Mouse (Mus musculus) liver (tissue): Measurements from ENCODE around the gene March1.

Source experiments
- DNase-seq: peaks from one replicate; pipeline ENCODE4 v3.0.0-alpha.2; 2020; ENCODE audit warnings: mixed read lengths

Gene March1

GRCm38 (mm10) chr8:66022815-66023214, 405.1 kb downstream of the March1 start:
- no peak for DNase-seq

GRCm38 (mm10) chr8:66033651-66034050, 416.0 kb downstream of the March1 start:
- no peak for DNase-seq

GRCm38 (mm10) chr8:66034429-66034828, 416.7 kb downstream of the March1 start:
- DNase-seq: no peak

- no peak for DNase-seq
These were observed 476.5 kb downstream of the March1 start for GRCm38 (mm10) chr8:66094152-66094551.

- DNase-seq: no peak
These were observed 480.4 kb downstream of the March1 start for GRCm38 (mm10) chr8:66098148-66098547.

GRCm38 (mm10) chr8:66119294-66119693, 501.6 kb downstream of the March1 start:
- DNase-seq: no peak

GRCm38 (mm10) chr8:66159648-66160047, 541.9 kb downstream of the March1 start:
- no peak for DNase-seq

- no peak for DNase-seq
These were observed 549.1 kb downstream of the March1 start for GRCm38 (mm10) chr8:66166835-66167234.

GRCm38 (mm10) chr8:66167405-66168173, 549.9 kb downstream of the March1 start:
- DNase-seq: no peak

- no peak for DNase-seq
These were observed 561.6 kb downstream of the March1 start for GRCm38 (mm10) chr8:66179336-66179735.

- DNase-seq: no peak
These were observed 563.6 kb downstream of the March1 start for GRCm38 (mm10) chr8:66181265-66181664.

GRCm38 (mm10) chr8:66182257-66182656, 564.6 kb downstream of the March1 start:
- DNase-seq: no peak

- DNase-seq: no peak
These were observed 565.8 kb downstream of the March1 start for GRCm38 (mm10) chr8:66183454-66183853.

- no peak for DNase-seq
These were observed 567.5 kb downstream of the March1 start for GRCm38 (mm10) chr8:66185226-66185625.

- DNase-seq: no peak
These were observed 576.7 kb downstream of the March1 start for GRCm38 (mm10) chr8:66194416-66194815.

- no peak for DNase-seq
These were observed 582.5 kb downstream of the March1 start for GRCm38 (mm10) chr8:66200169-66200568.

GRCm38 (mm10) chr8:66203814-66204438, 586.2 kb downstream of the March1 start:
- no peak for DNase-seq

GRCm38 (mm10) chr8:66209553-66209952, 591.9 kb downstream of the March1 start:
- no peak for DNase-seq

GRCm38 (mm10) chr8:66210294-66210693, 592.6 kb downstream of the March1 start:
- no peak for DNase-seq

- no peak for DNase-seq
These were observed 602.3 kb downstream of the March1 start for GRCm38 (mm10) chr8:66219974-66220373.

- no peak for DNase-seq
These were observed 612.2 kb downstream of the March1 start for GRCm38 (mm10) chr8:66229931-66230330.

- DNase-seq: no peak
These were observed 651.8 kb downstream of the March1 start for GRCm38 (mm10) chr8:66269546-66269945.

GRCm38 (mm10) chr8:66270116-66270515, 652.4 kb downstream of the March1 start:
- no peak for DNase-seq

GRCm38 (mm10) chr8:66317824-66318223, 700.1 kb downstream of the March1 start:
- no peak for DNase-seq
